Mouse (Mus musculus) limb, embryonic 12.5 days (tissue): ENCODE measurements around the gene Krt19. TPM values are rescaled to one million over a fixed set of nuclear protein-coding genes. Genes with fewer than 3 reads are reported as not detected.

Source experiments
- polyA plus RNA-seq: library from polyadenylated mRNA; unstranded; fragments of >200 nt; fragmentation: Nextera tagmentation; extraction: Ambion mirVana; gene quantifications from 2 replicates; pipeline ENCODE4 v1.2.1, GENCODE M21; 2016

The Krt19 gene
- polyA plus RNA-seq, 1 experiment from 2014 or later, result 8.4 TPM

Other genes with a start within 250 kb of the Krt19 start
- gene Krtap31-1, start 240.7 kb downstream of the Krt19 start, polyA plus RNA-seq, result not detected in 2 replicates
- gene Gm11565, start 233.9 kb downstream of the Krt19 start, polyA plus RNA-seq, result not detected in 2 replicates
- not detected in 2 replicates for gene Krtap31-2, start 212.4 kb downstream of the Krt19 start, polyA plus RNA-seq
- gene Krtap9-5, start 200.2 kb downstream of the Krt19 start, polyA plus RNA-seq, result not detected in 2 replicates
- not detected in 2 replicates for gene Krtap29-1, start 169.6 kb downstream of the Krt19 start, polyA plus RNA-seq
- not detected in 2 replicates for gene Krtap16-1, start 162.1 kb downstream of the Krt19 start, polyA plus RNA-seq
- 1.4 and 1.9 TPM in 2 replicates for gene Krtap17-1, start 154.7 kb downstream of the Krt19 start, polyA plus RNA-seq
- gene Krt33a, start 132.5 kb downstream of the Krt19 start, polyA plus RNA-seq, result not detected in 2 replicates
- gene Krt33b, start 118.8 kb downstream of the Krt19 start, polyA plus RNA-seq, result 0.18 and 0.27 TPM in 2 replicates
- not detected in 2 replicates for gene Krt34, start 107.1 kb downstream of the Krt19 start, polyA plus RNA-seq
- not detected in 2 replicates for gene Krt31, start 98.1 kb downstream of the Krt19 start, polyA plus RNA-seq
- gene Krt32, start 60.4 kb downstream of the Krt19 start, polyA plus RNA-seq, result not detected in 2 replicates
- gene Krt35, start 52.4 kb downstream of the Krt19 start, polyA plus RNA-seq, result 0.28 and 0.70 TPM in 2 replicates
- gene Krt36, start 43.0 kb downstream of the Krt19 start, polyA plus RNA-seq, result 0.13 and 0.16 TPM in 2 replicates
- gene Krt13, start 27.1 kb downstream of the Krt19 start, polyA plus RNA-seq, result not detected in 2 replicates
- gene Krt15, start 12.7 kb downstream of the Krt19 start, polyA plus RNA-seq, result 42.4 and 61.2 TPM in 2 replicates
- not detected in 2 replicates for gene Krt9, start 44.6 kb upstream of the Krt19 start, polyA plus RNA-seq
- 144 and 160 TPM in 2 replicates for gene Krt14, start 58.9 kb upstream of the Krt19 start, polyA plus RNA-seq
- gene Krt16, start 100.2 kb upstream of the Krt19 start, polyA plus RNA-seq, result not detected in 2 replicates
- gene Krt17, start 112.4 kb upstream of the Krt19 start, polyA plus RNA-seq, result 41.6 and 47.9 TPM in 2 replicates
- gene Krt42, start 121.2 kb upstream of the Krt19 start, polyA plus RNA-seq, result not detected in 2 replicates
- 1,407 and 1,429 TPM in 2 replicates for gene Eif1, start 171.2 kb upstream of the Krt19 start, polyA plus RNA-seq
- not detected in 2 replicates for gene Gast, start 185.7 kb upstream of the Krt19 start, polyA plus RNA-seq
- 1.5 and 2.1 TPM in 2 replicates for gene Hap1, start 207.5 kb upstream of the Krt19 start, polyA plus RNA-seq
- 44.1 and 49.3 TPM in 2 replicates for gene Jup, start 249.1 kb upstream of the Krt19 start, polyA plus RNA-seq